Mouse (Mus musculus): ENCODE measurements around the gene Sumf1.

- TF ChIP-seq POLR2A (IDR thresholded peaks at IDR 0.05; ENCODE audit: low read depth, low read length) (no peak), CTCF (conservative IDR thresholded peaks at IDR 0.05 in 1 of 2, IDR thresholded peaks at IDR 0.05 in 1 of 2; ENCODE audit: low read depth in 2 of 2, low read length in 2 of 2) (no peak), POLR2AphosphoS2 (IDR thresholded peaks at IDR 0.05; ENCODE audit: low read depth, low read length) (no peak), TCF12 (IDR thresholded peaks at IDR 0.05; ENCODE audit: low read depth, low read length) (no peak), MAZ (IDR thresholded peaks at IDR 0.05; ENCODE audit: low read depth, low read length) (no peak)
These were observed 31.4 kb upstream of the Sumf1 start for GRCm38 (mm10) chr6:108216832-108217231.

Data from CH12.LX (cell line).